Mouse (Mus musculus): ENCODE measurements around the gene Tha1.

Gene Tha1

GRCm38 (mm10) chr11:117826164-117826563, 47.1 kb downstream of the Tha1 start:
- peak; percentile 75 for DNase-seq (ENCODE audit: low read depth)

- DNase-seq (ENCODE audit: low read depth), result peak; percentile 94
These were observed 47.8 kb downstream of the Tha1 start, which contains the start of the genes Afmid and Tk1 for GRCm38 (mm10) chr11:117825333-117826101. Gene Afmid (plus strand): TSS chr11:117825924. Gene Tk1 (minus strand): TSS chr11:117826092.

- DNase-seq (ENCODE audit: low read depth), result peak; percentile 94
These were observed 49.0 kb downstream of the Tha1 start for GRCm38 (mm10) chr11:117824060-117824969.

- DNase-seq (ENCODE audit: low read depth), result no peak
These were observed 49.9 kb downstream of the Tha1 start for GRCm38 (mm10) chr11:117823411-117823810.

- DNase-seq (ENCODE audit: low read depth), result peak; percentile 95
These were observed 50.5 kb downstream of the Tha1 start for GRCm38 (mm10) chr11:117822728-117823241.

GRCm38 (mm10) chr11:117821868-117822267, 51.4 kb downstream of the Tha1 start:
- no peak for DNase-seq (ENCODE audit: low read depth)

GRCm38 (mm10) chr11:117820173-117820572, 53.1 kb downstream of the Tha1 start:
- no peak for DNase-seq (ENCODE audit: low read depth)

GRCm38 (mm10) chr11:117819095-117819494, 54.2 kb downstream of the Tha1 start:
- no peak for DNase-seq (ENCODE audit: low read depth)

Measured in NIH3T3 (cell line).